Mouse (Mus musculus) left cerebral cortex, postnatal 4 days (tissue): Measurements from ENCODE around the gene Cadm1. TPM values are rescaled to one million over a fixed set of nuclear protein-coding genes. Genes with fewer than 3 reads are reported as not detected.

Source experiments
- DNase-seq: peaks from one replicate; pipeline ENCODE4 v3.0.0-alpha.2; 2022
- intact Hi-C: fragments of 180-260 bp; cut with DNase I; formaldehyde crosslinking; loops from one replicate; pipeline ENCODE4 v1.15.1; 2025
- total RNA-seq, 2 experiments: library from RNA; stranded (reverse); gene quantifications; 2 replicates each; pipeline ENCODE4 v1.2.3; 2021

Cadm1 gene
- total RNA-seq, 2 experiments from 2014 or later: 235 to 290 TPM

GRCm38 (mm10) chr9:47652936-47653335, 123.0 kb downstream of the Cadm1 start:
- no peak for DNase-seq
- intact Hi-C loops: no loop called here

DNA sequence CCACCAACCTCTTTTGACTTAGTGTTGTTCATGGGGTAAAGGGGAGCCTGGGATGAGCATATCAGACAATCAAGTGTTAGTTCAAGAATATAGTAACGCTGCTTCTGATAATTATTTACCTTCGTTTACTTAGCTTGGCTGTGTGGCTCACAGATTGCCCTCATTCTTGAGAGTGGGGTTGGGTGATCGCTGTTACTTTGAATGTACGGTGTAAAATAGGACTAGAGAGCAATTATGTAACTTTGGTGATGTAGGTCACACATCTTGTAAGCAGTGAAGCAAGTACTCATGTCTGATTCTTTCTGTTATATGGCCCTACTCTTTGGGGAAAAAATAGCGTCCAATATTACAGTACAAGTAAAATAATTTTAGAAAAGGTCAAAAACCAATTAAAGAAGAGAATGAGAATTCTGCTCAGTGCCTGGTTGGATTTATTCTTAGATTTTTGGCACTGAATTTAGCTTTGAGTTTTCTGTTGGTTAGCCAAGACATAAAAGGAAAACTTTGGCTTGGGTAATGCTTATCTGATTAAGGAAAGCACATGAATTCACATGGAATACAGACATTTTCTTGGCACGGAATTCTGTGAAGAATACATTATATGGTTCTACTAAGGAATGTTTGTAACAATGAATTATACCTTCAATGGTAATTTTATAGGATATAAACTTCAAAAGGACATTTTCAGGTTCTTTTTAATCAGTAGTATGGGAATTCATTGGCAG, 129.6 kb downstream of the Cadm1 start:
- DNase-seq: no peak
- intact Hi-C loops: no loop called here

- intact Hi-C loops: no loop called here
- no peak for DNase-seq
Observed at GRCm38 (mm10) chr9:47661611-47662010, 131.6 kb downstream of the Cadm1 start.

DNA sequence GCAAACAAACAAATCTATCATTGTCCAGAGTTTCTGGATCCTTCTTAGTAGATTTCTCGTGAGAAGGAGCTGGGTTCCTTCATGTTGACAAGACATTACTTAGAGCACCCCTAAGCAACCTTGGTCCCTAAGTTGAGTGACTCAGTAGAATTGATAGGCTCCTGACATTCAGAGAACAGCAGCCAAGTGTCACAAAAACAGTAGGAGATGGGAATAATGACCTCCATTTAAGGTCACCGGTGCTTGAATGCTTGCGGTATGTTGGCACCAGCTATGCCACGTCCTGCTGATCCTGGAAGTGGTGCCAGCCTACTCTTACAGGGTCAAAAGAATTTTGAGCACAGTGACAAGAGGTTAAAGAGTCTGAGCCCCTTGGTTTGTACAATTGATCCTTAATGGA, 139.2 kb downstream of the Cadm1 start:
- intact Hi-C loops: no loop called here
- DNase-seq: no peak

- DNase-seq: no peak
- intact Hi-C loops: no loop called here
Observed at GRCm38 (mm10) chr9:47671617-47672016, 141.6 kb downstream of the Cadm1 start.

DNA sequence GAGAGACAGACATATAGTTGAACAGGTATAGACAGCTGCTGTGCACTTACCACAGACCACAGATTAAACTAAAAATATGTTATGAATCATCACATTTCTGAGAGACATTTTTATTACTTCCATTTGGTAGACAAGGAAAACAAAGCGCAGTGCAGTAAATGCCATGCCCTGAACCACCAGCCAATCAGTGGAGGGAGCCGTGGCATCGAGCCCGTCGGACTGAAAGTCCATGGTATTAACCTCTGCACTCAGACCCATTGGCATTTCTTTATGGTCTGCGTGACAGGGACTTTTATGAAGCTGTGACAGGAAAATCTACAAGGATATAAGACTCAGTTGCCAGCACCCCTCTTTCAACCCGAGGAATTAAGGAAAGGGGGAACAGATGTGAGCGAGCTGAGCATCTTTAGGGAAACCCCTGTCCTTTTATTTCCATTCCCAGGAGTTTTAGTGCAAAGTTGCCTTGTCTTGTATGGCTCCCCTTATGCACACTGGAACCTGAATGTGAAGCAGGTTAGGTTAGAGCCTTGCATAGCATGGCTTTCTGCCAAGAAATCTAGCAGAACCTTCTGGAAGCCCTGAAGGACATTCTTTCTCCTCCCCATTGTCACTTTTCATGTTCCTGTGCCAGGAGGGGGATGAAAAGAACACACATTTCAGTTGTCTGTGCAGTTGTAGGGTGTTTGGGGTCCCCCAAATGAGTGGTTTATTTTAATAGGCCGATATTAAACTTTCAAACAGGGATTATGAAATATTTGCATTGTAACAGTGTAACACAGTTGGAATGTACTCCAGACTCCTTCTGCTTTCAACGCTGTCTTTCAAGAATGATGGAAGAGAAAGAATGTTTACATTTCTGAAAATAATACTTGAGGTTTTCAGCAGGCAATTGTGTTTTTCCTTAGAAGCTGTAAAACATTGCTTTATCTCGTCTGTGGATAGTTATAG, 145.1 kb downstream of the Cadm1 start:
- intact Hi-C loops: no loop called here
- no peak for DNase-seq

DNA sequence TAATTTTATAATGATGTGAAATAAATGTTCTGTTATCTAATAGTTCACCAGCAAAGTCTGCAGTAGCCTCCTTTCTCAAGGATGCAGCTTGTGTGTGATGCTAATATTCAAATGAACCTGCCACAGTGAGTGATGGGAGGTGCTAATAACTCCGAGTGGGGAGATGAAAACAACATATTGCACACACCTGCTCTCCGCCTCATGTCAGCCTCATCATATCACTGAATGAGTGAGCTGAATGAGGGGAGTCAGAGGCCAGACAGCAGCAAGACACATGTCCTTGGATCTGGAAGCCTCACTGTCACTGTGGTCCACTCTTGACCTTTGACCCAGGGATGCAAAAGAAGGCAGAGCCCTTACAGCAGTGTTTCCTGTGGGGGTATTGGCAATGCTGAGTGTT, 156.9 kb downstream of the Cadm1 start:
- no peak for DNase-seq
- intact Hi-C loops: no loop called here

DNA sequence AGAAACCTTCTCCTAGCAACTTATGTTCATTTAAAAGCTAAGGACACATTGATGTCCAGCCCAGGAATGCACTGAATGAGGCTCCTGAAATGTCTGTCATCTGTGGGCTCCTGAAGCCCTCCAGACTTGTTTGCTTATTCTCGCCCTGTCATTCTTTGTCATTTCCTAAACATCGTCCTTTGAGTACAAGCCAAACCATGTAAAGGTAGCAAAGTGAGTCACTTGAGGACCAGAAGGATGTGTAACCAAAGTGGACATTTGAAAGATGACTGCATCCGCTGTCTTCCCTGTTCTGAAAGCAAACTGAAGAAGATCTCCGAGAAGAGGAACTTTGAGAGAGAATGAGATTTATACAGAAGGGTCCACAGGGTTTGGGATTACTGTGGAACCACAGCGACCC, 157.6 kb downstream of the Cadm1 start:
- DNase-seq: no peak
- intact Hi-C loops: no loop called here

GRCm38 (mm10) chr9:47688297-47688696, 158.3 kb downstream of the Cadm1 start:
- peak; percentile 32 for DNase-seq
- intact Hi-C loops: no loop called here

GRCm38 (mm10) chr9:47692911-47693310, 162.9 kb downstream of the Cadm1 start:
- intact Hi-C loops: no loop called here
- DNase-seq: no peak

DNA sequence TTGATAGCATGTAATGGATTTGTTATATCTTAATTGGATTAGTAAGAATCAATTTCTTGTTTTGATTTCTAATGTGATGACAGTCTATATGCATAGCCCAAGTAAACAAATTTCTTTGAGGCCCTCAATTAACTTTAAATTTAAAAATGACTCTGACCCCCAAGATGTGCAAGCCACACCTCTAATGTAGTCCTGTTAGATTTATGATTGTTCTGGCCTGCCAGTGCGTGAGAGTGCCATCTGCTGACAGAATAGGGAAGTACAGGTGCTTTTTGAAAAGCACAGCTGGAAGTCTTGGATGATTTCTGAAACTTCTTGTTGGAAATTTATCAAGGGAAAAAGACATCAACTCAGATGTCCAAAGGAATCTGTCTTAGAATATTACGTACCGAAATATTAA, 169.1 kb downstream of the Cadm1 start:
- peak; percentile 50 for DNase-seq
- intact Hi-C loops: no loop called here

- DNase-seq: no peak
- intact Hi-C loops: loop anchor here (5.0 to 10.0 kb wide), 3 partner anchors 168 to 1345 kb away; partner anchors contain the start of gene Cadm1
Observed at GRCm38 (mm10) chr9:47700021-47700420, 170.0 kb downstream of the Cadm1 start.

GRCm38 (mm10) chr9:47703026-47703876, 173.3 kb downstream of the Cadm1 start:
- intact Hi-C loops: loop anchor here (5.0 to 10.0 kb wide), 3 partner anchors 171 to 1348 kb away; partner anchors contain the start of gene Cadm1
- DNase-seq: no peak

DNA sequence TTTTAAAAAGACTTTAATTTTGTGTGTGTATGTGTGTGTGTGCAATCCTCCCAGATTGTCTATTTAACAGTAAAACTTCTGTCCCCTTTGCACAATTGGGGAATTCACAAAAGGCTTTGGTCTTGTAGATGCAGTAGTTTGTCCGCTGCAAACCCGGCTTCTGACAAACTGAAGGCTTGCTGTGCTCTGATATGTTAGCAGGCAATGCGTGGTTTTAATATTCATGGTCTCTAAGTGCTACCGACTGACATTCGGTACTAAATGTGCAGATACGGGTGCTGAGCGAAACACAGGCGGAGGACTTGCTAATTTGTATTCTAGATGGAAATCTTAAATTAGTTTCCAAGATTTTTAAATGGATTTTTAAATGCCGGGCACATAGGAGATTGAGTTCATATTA, 176.4 kb downstream of the Cadm1 start:
- intact Hi-C loops: loop anchor here (10.0 kb wide), 2 partner anchors 972 to 1352 kb away; no protein-coding TSS in a partner anchor
- no peak for DNase-seq

DNA sequence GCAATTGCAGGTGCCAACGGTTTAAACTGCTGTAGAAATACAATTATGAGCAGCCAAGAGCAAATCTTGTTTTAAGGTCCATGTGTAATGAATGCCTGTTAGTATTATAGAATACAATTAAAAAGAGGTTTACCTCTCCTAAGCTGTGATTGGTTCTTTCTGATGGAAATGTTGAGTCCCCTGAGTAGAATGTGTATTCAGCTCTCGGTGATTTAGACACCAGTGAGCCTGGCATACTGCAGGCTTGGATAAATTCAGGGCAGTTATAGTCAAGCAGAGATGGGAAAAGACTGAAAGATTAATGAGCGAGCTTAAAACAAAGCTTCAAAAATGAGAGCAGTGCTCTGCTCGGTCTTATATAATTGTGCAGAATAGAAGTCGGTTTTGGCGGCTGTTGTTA, 177.4 kb downstream of the Cadm1 start:
- DNase-seq: no peak
- intact Hi-C loops: loop anchor here (10.0 kb wide), 2 partner anchors 973 to 1353 kb away; no protein-coding TSS in a partner anchor

GRCm38 (mm10) chr9:47708299-47708698, 178.3 kb downstream of the Cadm1 start:
- intact Hi-C loops: loop anchor here (10.0 kb wide), 2 partner anchors 973 to 1353 kb away; no protein-coding TSS in a partner anchor
- peak; percentile 83 for DNase-seq

DNA sequence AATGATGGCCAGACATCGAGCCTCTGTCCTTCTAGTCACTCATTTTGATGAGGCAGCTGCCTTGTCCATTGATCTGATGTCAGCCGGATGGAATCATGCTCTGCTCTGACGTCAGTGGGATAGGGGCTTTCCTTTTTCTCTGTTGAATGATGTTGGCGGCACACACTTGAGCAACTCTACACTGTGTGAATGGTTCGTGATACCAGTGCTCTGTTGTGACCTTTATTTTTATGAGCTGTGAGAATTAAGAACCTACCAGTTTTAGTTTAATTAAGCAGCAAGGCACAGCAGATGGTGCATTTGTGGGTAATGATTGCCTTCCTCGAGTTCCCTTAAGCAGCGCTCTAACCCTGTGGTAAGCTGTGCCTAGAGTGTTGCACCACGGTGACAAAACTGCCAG, 181.0 kb downstream of the Cadm1 start:
- intact Hi-C loops: no loop called here
- DNase-seq: no peak

DNA sequence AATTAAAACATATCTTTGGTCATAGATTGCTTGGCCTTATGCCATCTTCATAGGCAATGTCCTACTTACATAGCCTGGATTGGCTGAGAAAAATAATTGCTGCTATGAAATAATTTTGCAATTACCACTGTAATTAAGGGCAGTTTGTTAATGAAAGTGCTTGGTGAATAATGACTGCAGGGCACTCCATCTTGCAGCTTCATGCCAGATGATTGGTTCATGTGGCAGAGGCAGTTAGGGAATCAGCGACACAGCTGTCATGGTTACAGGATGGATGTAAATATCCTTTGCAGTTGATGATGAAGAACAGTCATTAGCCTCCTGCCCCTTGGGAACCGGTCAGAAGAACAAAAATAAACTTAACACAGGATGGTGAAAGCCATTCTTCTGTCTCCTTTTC, 184.6 kb downstream of the Cadm1 start:
- DNase-seq: no peak
- intact Hi-C loops: no loop called here

- no peak for DNase-seq
Observed at GRCm38 (mm10) chr9:47715415-47715814, 185.4 kb downstream of the Cadm1 start.

DNA sequence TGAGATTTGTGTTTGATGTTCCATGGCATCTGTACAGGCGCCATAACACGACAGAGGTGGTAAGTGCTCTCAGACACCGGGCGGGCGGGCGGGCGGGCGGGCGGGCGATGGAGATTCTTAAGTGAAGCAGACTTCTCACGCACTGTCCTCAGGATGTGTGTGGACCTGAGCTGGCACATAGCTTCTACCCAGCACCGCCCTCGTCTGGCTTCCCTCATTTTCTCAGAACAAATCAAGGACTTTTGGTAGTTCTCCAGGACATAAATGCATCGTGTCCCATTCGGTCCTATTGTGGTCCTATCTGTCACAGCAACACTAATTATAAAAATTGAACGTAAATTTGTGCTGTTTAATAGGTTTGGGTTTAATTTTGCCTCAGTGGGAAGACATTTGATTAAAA, 186.9 kb downstream of the Cadm1 start:
- no peak for DNase-seq
- intact Hi-C loops: no loop called here

More at GRCm38 (mm10) chr9:47715415-47715814, 185.4 kb downstream of the Cadm1 start:
- intact Hi-C loops: no loop called here

DNA sequence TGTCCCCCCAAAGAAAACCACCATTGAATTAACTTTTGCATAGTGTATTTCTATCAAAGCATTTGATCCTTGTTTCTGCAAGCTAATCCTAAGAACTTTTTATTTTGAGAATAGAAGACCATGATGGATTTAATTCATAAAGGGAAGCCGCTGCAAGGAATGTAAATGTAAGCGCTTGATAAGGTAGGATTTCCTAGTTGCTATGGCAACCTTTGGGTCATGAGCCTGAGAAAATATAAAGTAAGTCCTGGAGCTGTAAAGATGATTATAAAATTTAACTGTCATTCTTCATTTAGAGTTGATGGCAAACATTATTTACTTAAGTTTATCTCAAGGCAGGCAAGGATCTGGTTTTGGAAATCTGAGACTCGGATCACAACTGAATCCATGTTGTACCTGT, 197.6 kb downstream of the Cadm1 start:
- intact Hi-C loops: no loop called here
- no peak for DNase-seq
